Mouse (Mus musculus): ENCODE data around the gene Hps1. TPM values are rescaled to one million over a fixed set of nuclear protein-coding genes. Genes with fewer than 3 reads are reported as not detected.
"Not testable (repeated sequence)": the region's sequence is repeated elsewhere in the genome, so short reads cannot be mapped to it uniquely, and the experiment has no call there.

Gene Hps1
- polyA plus RNA-seq, 1 experiment, result 13.2 TPM

- no peaks in the 10 kb centered on the region for H3K36me3 ChIP-seq (ENCODE audit: control insufficient read depth, insufficient read depth, low read length, poor library complexity, severe bottlenecking)
- H3K9ac ChIP-seq (ENCODE audit: low read depth, poor library complexity, severe bottlenecking), result no peak overlapping the region
- H3K4me1 ChIP-seq (ENCODE audit: control insufficient read depth, insufficient read depth, low read length), result no peaks in the 10 kb centered on the region
- H3K27ac ChIP-seq (ENCODE audit: insufficient read depth, low read length), result no peak overlapping the region
- no peak for TF ChIP-seq EP300 (IDR thresholded peaks at IDR 0.05; ENCODE audit: insufficient read depth, low read depth, low read length)
- no peak for TF ChIP-seq POLR2A (IDR thresholded peaks at IDR 0.05; ENCODE audit: insufficient read depth, low read length)
- TF ChIP-seq CTCF (IDR thresholded peaks at IDR 0.05; ENCODE audit: low read depth, low read length), result no peak
- no peaks in the 10 kb centered on the region for H3K9me3 ChIP-seq (replicated peaks; ENCODE audit: control insufficient read depth, insufficient read depth, low read length, poor library complexity, severe bottlenecking)
- H3K27me3 ChIP-seq (ENCODE audit: control insufficient read depth, insufficient read depth, low read length, poor library complexity, severe bottlenecking), result no peaks in the 10 kb centered on the region
- H3K4me3 ChIP-seq (ENCODE audit: low read depth, low read length), result no peak overlapping the region
Observed at GRCm38 (mm10) chr19:42785562-42786220, 5.9 kb upstream of the Hps1 start.

- TF ChIP-seq CTCF (IDR thresholded peaks at IDR 0.05; ENCODE audit: low read depth, low read length) (peak; percentile 39), EP300 (IDR thresholded peaks at IDR 0.05; ENCODE audit: insufficient read depth, low read depth, low read length) (no peak), POLR2A (IDR thresholded peaks at IDR 0.05; ENCODE audit: insufficient read depth, low read length) (no peak)
- Histone ChIP-seq H3K9ac (ENCODE audit: low read depth, poor library complexity, severe bottlenecking) (no peak overlapping the region), H3K27ac (ENCODE audit: insufficient read depth, low read length) (no peak overlapping the region), H3K4me3 (ENCODE audit: low read depth, low read length) (no peak overlapping the region), H3K9me3 (replicated peaks; ENCODE audit: control insufficient read depth, insufficient read depth, low read length, poor library complexity, severe bottlenecking) (no peaks in the 10 kb centered on the region), H3K27me3 (ENCODE audit: control insufficient read depth, insufficient read depth, low read length, poor library complexity, severe bottlenecking) (no peaks in the 10 kb centered on the region), H3K36me3 (ENCODE audit: control insufficient read depth, insufficient read depth, low read length, poor library complexity, severe bottlenecking) (no peaks in the 10 kb centered on the region), H3K4me1 (ENCODE audit: control insufficient read depth, insufficient read depth, low read length) (no peaks in the 10 kb centered on the region)
Observed at GRCm38 (mm10) chr19:42785129-42785528, 5.4 kb upstream of the Hps1 start.

GRCm38 (mm10) chr19:42780156-42780538 lies 369 bp upstream of the Hps1 start:
- not testable (repeated sequence) for H3K27me3 ChIP-seq (ENCODE audit: control insufficient read depth, insufficient read depth, low read length, poor library complexity, severe bottlenecking); H3K4me1 ChIP-seq (ENCODE audit: control insufficient read depth, insufficient read depth, low read length); H3K27ac ChIP-seq (ENCODE audit: insufficient read depth, low read length); H3K9me3 ChIP-seq (replicated peaks; ENCODE audit: control insufficient read depth, insufficient read depth, low read length, poor library complexity, severe bottlenecking); H3K36me3 ChIP-seq (ENCODE audit: control insufficient read depth, insufficient read depth, low read length, poor library complexity, severe bottlenecking)
- peak overlapping the region; percentile 51 for H3K9ac ChIP-seq (ENCODE audit: low read depth, poor library complexity, severe bottlenecking)
- H3K4me3 ChIP-seq (ENCODE audit: low read depth, low read length), result peak overlapping the region; percentile 48

- Histone ChIP-seq H3K27me3 (ENCODE audit: control insufficient read depth, insufficient read depth, low read length, poor library complexity, severe bottlenecking) (no peaks in the 10 kb centered on the region), H3K36me3 (ENCODE audit: control insufficient read depth, insufficient read depth, low read length, poor library complexity, severe bottlenecking) (no peaks in the 10 kb centered on the region), H3K27ac (ENCODE audit: insufficient read depth, low read length) (no peak overlapping the region), H3K9me3 (replicated peaks; ENCODE audit: control insufficient read depth, insufficient read depth, low read length, poor library complexity, severe bottlenecking) (no peaks in the 10 kb centered on the region), H3K4me1 (ENCODE audit: control insufficient read depth, insufficient read depth, low read length) (no peaks in the 10 kb centered on the region), H3K4me3 (ENCODE audit: low read depth, low read length) (no peak overlapping the region), H3K9ac (ENCODE audit: low read depth, poor library complexity, severe bottlenecking) (no peak overlapping the region)
- peak; percentile 65 for TF ChIP-seq CTCF (IDR thresholded peaks at IDR 0.05; ENCODE audit: low read depth, low read length)
- TF ChIP-seq EP300 (IDR thresholded peaks at IDR 0.05; ENCODE audit: insufficient read depth, low read depth, low read length), result no peak
- TF ChIP-seq POLR2A (IDR thresholded peaks at IDR 0.05; ENCODE audit: insufficient read depth, low read length), result no peak
Observed at GRCm38 (mm10) chr19:42777801-42778200, 2.0 kb downstream of the Hps1 start.

GRCm38 (mm10) chr19:42776813-42777212 lies 3.0 kb downstream of the Hps1 start:
- Histone ChIP-seq H3K4me1 (ENCODE audit: control insufficient read depth, insufficient read depth, low read length) (no peaks in the 10 kb centered on the region), H3K36me3 (ENCODE audit: control insufficient read depth, insufficient read depth, low read length, poor library complexity, severe bottlenecking) (no peaks in the 10 kb centered on the region), H3K9me3 (replicated peaks; ENCODE audit: control insufficient read depth, insufficient read depth, low read length, poor library complexity, severe bottlenecking) (no peaks in the 10 kb centered on the region), H3K27me3 (ENCODE audit: control insufficient read depth, insufficient read depth, low read length, poor library complexity, severe bottlenecking) (no peaks in the 10 kb centered on the region), H3K9ac (ENCODE audit: low read depth, poor library complexity, severe bottlenecking) (no peak overlapping the region), H3K4me3 (ENCODE audit: low read depth, low read length) (no peak overlapping the region), H3K27ac (ENCODE audit: insufficient read depth, low read length) (no peak overlapping the region)
- TF ChIP-seq EP300 (IDR thresholded peaks at IDR 0.05; ENCODE audit: insufficient read depth, low read depth, low read length), result no peak
- peak; percentile 11 for TF ChIP-seq CTCF (IDR thresholded peaks at IDR 0.05; ENCODE audit: low read depth, low read length)
- no peak for TF ChIP-seq POLR2A (IDR thresholded peaks at IDR 0.05; ENCODE audit: insufficient read depth, low read length)

- no peak overlapping the region for H3K4me3 ChIP-seq (ENCODE audit: low read depth, low read length)
- H3K9ac ChIP-seq (ENCODE audit: low read depth, poor library complexity, severe bottlenecking), result no peak overlapping the region
- H3K27me3 ChIP-seq (ENCODE audit: control insufficient read depth, insufficient read depth, low read length, poor library complexity, severe bottlenecking), result no peaks in the 10 kb centered on the region
- H3K27ac ChIP-seq (ENCODE audit: insufficient read depth, low read length), result no peak overlapping the region
- no peak for TF ChIP-seq POLR2A (IDR thresholded peaks at IDR 0.05; ENCODE audit: insufficient read depth, low read length)
- no peak for TF ChIP-seq CTCF (IDR thresholded peaks at IDR 0.05; ENCODE audit: low read depth, low read length)
- TF ChIP-seq EP300 (IDR thresholded peaks at IDR 0.05; ENCODE audit: insufficient read depth, low read depth, low read length), result no peak
- H3K36me3 ChIP-seq (ENCODE audit: control insufficient read depth, insufficient read depth, low read length, poor library complexity, severe bottlenecking), result no peaks in the 10 kb centered on the region
- H3K9me3 ChIP-seq (replicated peaks; ENCODE audit: control insufficient read depth, insufficient read depth, low read length, poor library complexity, severe bottlenecking), result no peaks in the 10 kb centered on the region
- no peaks in the 10 kb centered on the region for H3K4me1 ChIP-seq (ENCODE audit: control insufficient read depth, insufficient read depth, low read length)
Observed at GRCm38 (mm10) chr19:42770141-42770872, 9.5 kb downstream of the Hps1 start.
